Mouse (Mus musculus) forebrain, embryonic 12.5 days (tissue): ENCODE data around the gene Rin2. TPM values are rescaled to one million over a fixed set of nuclear protein-coding genes. Genes with fewer than 3 reads are reported as not detected.

Source experiments
- ATAC-seq: fragments of 200-750 bp; cut with Nextera tagmentation; 2 replicates; pipeline ENCODE4 v1.8.0; 2017; ENCODE audit warnings: moderate TSS enrichment; ENCODE audit not compliant: low FRiP score
- H3K27ac ChIP-seq: fragments of 300-500 bp; sonication (generic); 2 replicates; pipeline ENCODE4 v1.5.1; 2016; ENCODE audit warnings: mild to moderate bottlenecking
- H3K27me3 ChIP-seq: fragments of 300-500 bp; sonication (generic); 2 replicates; pipeline ENCODE4 v1.6.1; 2016; ENCODE audit warnings: mild to moderate bottlenecking
- H3K36me3 ChIP-seq: fragments of 300-500 bp; sonication (generic); replicated peaks from 2 replicates; pipeline ENCODE4 v1.6.1; 2016; ENCODE audit warnings: mild to moderate bottlenecking
- H3K4me1 ChIP-seq: fragments of 300-500 bp; sonication (generic); 2 replicates; pipeline ENCODE4 v1.6.1; 2016
- H3K4me2 ChIP-seq: fragments of 300-500 bp; sonication (generic); 2 replicates; pipeline ENCODE4 v1.6.1; 2016; ENCODE audit warnings: mild to moderate bottlenecking, moderate library complexity
- H3K4me3 ChIP-seq: fragments of 300-500 bp; sonication (generic); replicated peaks from 2 replicates; pipeline ENCODE4 v1.5.1; 2016; ENCODE audit warnings: mild to moderate bottlenecking
- H3K9ac ChIP-seq: fragments of 300-500 bp; sonication (generic); 2 replicates; pipeline ENCODE4 v1.6.1; 2016; ENCODE audit warnings: mild to moderate bottlenecking
- H3K9me3 ChIP-seq: fragments of 300-500 bp; sonication (generic); 2 replicates; pipeline ENCODE4 v1.6.1; 2016
- WGBS: fragments of 180-500 bp; shearing (Covaris S2); methylation state at CpG from one replicate; pipeline ENCODE4 v1.1.7; 2016; 5-methylcytosine and 5-hydroxymethylcytosine counted together
- polyA plus RNA-seq: library from polyadenylated mRNA; unstranded; fragments of >200 nt; fragmentation: Nextera tagmentation; extraction: Ambion mirVana; gene quantifications from 2 replicates; pipeline ENCODE4 v1.2.1, GENCODE M21; 2016

Gene Rin2
- polyA plus RNA-seq, 1 experiment from 2014 or later = 14.0 TPM

DNA sequence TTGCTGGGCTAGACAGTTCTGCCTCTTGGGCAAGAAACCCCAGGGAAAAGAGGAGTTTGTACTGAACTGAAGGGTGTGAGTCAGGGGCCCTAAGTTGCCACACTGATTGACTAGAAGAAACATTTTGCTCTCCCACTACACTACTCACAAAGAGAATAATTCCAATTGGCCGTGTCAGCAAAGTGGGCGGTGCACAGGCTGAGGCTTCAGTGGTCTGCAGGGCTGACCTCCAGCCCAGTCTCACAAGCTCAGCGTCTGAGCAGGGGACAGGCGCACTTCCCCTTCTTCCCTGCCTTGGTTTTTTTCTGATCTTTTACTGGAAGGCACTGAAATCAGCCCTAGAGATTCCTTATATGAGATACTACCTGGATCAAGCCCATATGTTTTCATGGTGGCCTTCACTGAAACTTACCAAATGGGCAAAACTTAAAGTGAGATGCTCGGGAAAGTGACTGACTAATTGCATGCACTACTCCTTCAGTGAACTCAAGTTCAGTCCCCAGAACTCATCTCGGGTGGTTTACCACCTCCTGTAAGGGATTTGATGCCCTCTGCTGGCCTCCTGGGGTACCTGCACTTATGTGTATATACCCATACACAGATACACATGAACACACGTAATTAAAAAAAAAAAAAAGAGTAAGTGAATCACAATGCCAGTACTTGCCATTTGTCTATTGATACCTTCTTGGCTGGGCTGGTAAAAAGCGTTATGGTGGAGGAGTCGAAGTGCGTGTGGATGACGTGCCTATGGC is 191.9 kb downstream of the Rin2 start:
- 90% methylated on average over 11 of the region's 11 CpGs for WGBS
- H3K4me3 ChIP-seq = no peak overlapping the region

DNA sequence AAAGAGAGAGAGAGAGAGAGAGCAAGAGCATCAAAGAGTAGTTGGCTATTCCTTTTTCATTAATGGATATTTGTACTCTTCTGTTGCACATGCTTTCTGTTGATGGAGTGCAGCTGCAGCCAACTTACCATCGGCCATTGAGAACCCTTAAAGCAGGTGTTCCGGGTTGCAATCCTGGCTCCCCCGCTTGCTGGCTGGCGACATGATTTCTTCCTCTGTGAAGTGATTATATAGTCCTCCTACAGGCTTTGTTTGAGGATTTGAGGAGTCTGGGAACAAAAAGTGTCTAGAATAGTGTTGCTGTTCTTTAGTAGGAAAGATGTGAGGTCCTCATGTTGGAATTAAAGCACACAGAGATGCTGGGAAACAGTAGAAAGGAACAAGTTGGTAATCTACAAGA is 196.3 kb downstream of the Rin2 start:
- no peak for ATAC-seq
- Histone ChIP-seq H3K27ac (no peak overlapping the region), H3K36me3 (no peaks in the 10 kb centered on the region), H3K4me3 (no peak overlapping the region), H3K9ac (no peak overlapping the region), H3K27me3 (no peaks in the 10 kb centered on the region), H3K9me3 (no peaks in the 10 kb centered on the region), H3K4me2 (no peak overlapping the region), H3K4me1 (no peaks in the 10 kb centered on the region)
- WGBS = 87% methylated on average over 4 of the region's 4 CpGs

More for the DNA sequence above, 191.9 kb downstream of the Rin2 start:
- Histone ChIP-seq H3K27ac (no peak overlapping the region), H3K4me1 (peaks cover 8% of the 10 kb centered on the region), H3K4me2 (no peak overlapping the region), H3K9ac (no peak overlapping the region), H3K9me3 (no peaks in the 10 kb centered on the region), H3K36me3 (no peaks in the 10 kb centered on the region), H3K27me3 (no peaks in the 10 kb centered on the region)
- ATAC-seq = no peak

DNA sequence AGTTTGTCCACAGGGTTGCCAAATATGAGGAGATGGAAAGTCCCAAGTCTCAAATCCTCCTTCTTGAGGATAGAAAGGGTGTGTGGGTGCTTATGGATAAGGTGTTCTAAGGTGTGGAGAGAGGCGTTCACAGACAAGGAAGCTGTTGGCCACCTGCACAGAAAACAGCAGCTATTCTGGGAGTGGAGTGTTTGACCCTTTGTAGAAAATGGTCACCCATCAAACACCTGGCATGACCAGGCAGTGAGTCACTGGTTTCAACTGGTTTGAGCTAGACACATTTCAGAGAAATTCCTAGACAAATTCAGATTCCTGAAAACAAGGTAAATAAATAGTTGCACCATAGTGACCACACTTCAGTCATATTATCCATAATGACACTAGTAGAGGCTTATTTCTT is 197.1 kb downstream of the Rin2 start:
- H3K27me3 ChIP-seq = no peaks in the 10 kb centered on the region
- 88% methylated on average over 1 of the region's 1 CpGs for WGBS

DNA sequence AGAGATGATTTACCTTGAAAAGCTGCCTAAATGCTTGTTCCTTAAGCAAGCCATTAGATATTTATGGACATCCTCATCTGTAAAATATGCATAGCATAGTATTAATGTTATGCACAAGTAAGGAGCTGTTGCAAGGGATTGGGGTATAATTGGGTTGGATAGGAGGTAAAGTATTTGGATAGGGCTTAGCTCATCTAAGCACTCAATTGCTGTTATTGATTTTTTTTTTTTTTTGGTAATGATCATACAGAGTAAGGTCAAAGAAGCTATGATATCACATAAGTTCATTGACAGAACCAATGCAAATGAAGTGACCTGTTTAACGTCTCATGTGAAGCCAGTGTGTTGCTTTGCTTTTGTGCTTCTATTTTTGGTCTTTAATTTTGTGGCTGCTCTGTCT is 198.9 kb downstream of the Rin2 start:
- Histone ChIP-seq H3K36me3 (0 out of 2 replicates have a peak, but pooled peaks cover under 1% of the 10 kb centered on the region), H3K4me2 (no peak overlapping the region), H3K27me3 (no peaks in the 10 kb centered on the region), H3K9ac (no peak overlapping the region), H3K9me3 (no peaks in the 10 kb centered on the region), H3K27ac (no peak overlapping the region), H3K4me3 (no peak overlapping the region), H3K4me1 (no peaks in the 10 kb centered on the region)
- ATAC-seq = no peak
- 76% methylated on average over 1 of the region's 1 CpGs for WGBS

More for the DNA sequence above, 197.1 kb downstream of the Rin2 start:
- no peak for ATAC-seq
- Histone ChIP-seq H3K9ac (no peak overlapping the region), H3K36me3 (no peaks in the 10 kb centered on the region), H3K4me3 (no peak overlapping the region), H3K4me2 (no peak overlapping the region), H3K9me3 (no peaks in the 10 kb centered on the region), H3K27ac (no peak overlapping the region), H3K4me1 (no peaks in the 10 kb centered on the region)

DNA sequence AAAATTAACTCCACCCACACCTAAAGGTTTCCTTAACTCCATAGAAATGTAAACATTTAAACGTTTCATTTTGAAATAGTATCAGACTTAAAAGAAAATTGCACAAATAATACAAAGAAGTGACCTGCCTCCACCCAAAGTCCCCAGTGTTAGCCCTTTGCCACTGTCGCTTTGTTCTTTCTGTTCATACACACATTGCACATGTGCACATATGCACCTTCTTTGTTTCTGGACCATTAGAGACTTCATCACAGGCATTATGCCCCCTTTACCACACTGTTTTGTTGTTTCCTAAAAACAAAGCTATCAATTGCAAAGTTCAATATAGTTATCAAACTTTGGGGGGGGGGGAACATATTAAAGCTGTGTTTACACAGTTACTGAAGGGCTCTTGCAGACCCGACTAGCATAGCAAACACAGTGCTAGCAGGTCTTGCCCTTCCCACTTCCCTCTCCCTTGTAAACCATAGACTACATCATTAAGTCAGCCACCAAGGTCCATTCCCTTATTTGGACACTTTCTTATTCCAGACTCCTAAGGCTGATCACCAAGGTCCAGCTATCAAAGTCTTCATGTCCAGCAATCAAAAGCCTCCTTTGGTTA is 200.0 kb downstream of the Rin2 start:
- H3K4me3 ChIP-seq = no peak overlapping the region
- H3K27ac ChIP-seq = no peak overlapping the region
- H3K9ac ChIP-seq = no peak overlapping the region
- no peaks in the 10 kb centered on the region for H3K4me1 ChIP-seq
- no peaks in the 10 kb centered on the region for H3K9me3 ChIP-seq
- H3K36me3 ChIP-seq = 0 out of 2 replicates have a peak, but pooled peaks cover 6% of the 10 kb centered on the region
- no peaks in the 10 kb centered on the region for H3K27me3 ChIP-seq
- H3K4me2 ChIP-seq = no peak overlapping the region
- no peak for ATAC-seq
- 80% methylated on average over 3 of the region's 3 CpGs for WGBS

DNA sequence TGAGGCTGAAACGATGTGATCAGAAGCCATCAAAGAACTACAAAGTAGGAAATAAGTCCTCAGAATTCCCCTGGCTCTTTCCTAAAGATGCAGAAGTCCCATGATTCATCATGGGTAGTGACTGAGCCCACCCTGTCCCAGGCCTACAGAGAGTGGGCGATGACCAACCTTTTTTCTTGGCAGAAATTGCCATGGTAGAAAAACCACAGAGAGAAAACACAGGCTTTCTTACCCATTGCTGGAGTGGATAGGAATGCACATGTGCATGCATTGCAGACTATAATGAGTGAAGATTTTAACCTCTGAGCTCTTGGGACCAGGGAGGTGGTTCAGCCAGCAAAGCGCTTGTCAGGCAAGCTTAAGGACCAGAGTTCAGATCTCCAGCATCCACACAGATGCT is 202.2 kb downstream of the Rin2 start:
- Histone ChIP-seq H3K36me3 (0 out of 2 replicates have a peak, but pooled peaks cover 6% of the 10 kb centered on the region), H3K9me3 (no peaks in the 10 kb centered on the region), H3K9ac (no peak overlapping the region), H3K4me2 (no peak overlapping the region), H3K4me1 (no peaks in the 10 kb centered on the region), H3K27me3 (no peaks in the 10 kb centered on the region), H3K27ac (no peak overlapping the region), H3K4me3 (no peak overlapping the region)
- ATAC-seq = no peak
- WGBS = 92% methylated on average over 3 of the region's 3 CpGs

DNA sequence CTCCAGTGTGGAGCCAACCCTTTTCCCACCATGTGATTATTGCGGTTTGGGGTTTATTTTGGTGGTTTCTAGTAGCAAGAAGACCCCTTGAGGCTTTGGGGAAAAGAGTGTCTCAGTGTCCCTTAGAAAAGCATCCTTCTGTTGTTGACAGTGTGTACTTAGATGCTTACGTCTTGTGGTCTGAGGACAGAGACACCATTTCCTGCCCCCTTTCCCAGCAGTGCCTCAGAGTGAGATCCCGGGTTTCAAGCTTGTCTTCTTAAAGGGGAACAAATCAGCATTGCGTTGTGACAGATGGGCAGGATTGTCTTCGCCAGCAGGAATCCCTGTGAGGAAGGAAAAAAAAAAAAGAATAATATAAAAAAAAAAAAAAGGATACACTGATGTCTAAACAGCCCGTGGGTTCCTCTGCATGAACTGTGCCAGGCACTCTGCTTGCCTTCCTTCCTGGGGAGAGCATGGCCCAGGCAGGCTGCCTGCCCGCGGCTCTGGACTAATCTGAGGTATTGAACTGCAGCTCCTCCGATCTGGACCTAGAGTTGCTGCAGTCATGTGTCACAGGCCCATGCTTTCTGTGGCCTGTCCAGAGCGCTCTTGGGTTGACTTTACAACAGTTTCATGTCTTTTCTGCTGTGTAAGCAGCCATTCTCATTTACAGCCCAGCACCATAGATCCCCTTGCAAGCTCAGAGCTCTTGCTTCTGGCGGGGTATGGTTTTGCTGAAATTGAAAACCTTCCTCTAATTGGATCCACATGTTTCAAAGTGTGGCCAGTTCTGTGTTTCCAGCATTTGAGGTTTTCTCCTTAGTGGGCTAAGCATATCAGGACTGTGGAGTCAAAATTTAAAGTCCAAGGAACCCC is 206.1 kb downstream of the Rin2 start:
- 0 out of 2 replicates have a peak, but pooled peaks cover 6% of the 10 kb centered on the region for H3K36me3 ChIP-seq
- H3K4me3 ChIP-seq = no peak overlapping the region
- no peak overlapping the region for H3K9ac ChIP-seq
- H3K27me3 ChIP-seq = no peaks in the 10 kb centered on the region
- H3K4me2 ChIP-seq = no peak overlapping the region
- no peaks in the 10 kb centered on the region for H3K9me3 ChIP-seq
- no peak overlapping the region for H3K27ac ChIP-seq
- WGBS = 71% methylated on average over 11 of the region's 11 CpGs
- no peak for ATAC-seq
- peaks cover 5% of the 10 kb centered on the region; the same call in 1 of the 2 replicates for H3K4me1 ChIP-seq

DNA sequence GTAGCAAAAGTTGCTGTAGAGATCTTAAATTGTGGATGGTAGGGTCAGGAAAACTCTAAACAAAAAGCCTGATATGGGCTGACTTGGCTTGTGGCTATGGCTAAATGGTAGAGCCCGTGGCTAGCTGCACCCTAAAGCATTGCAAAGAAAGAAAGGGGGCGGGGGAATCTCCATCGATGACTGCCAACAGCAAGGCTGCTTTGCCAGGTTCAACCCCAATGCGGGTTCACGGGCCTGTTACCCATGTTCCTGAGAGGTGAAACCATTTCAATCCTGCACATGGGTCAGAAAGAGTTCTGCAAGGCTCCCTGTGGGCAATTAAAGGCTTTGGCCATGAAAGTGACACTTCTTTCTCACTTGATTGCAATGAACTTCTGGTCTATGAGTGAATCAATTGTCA is 206.9 kb downstream of the Rin2 start:
- Histone ChIP-seq H3K27ac (no peak overlapping the region), H3K9me3 (no peaks in the 10 kb centered on the region), H3K36me3 (0 out of 2 replicates have a peak, but pooled peaks cover 6% of the 10 kb centered on the region), H3K4me1 (peaks cover 5% of the 10 kb centered on the region; the same call in 1 of the 2 replicates), H3K4me3 (no peak overlapping the region), H3K9ac (no peak overlapping the region), H3K27me3 (no peaks in the 10 kb centered on the region), H3K4me2 (no peak overlapping the region)
- 84% methylated on average over 5 of the region's 5 CpGs for WGBS
- ATAC-seq = no peak

DNA sequence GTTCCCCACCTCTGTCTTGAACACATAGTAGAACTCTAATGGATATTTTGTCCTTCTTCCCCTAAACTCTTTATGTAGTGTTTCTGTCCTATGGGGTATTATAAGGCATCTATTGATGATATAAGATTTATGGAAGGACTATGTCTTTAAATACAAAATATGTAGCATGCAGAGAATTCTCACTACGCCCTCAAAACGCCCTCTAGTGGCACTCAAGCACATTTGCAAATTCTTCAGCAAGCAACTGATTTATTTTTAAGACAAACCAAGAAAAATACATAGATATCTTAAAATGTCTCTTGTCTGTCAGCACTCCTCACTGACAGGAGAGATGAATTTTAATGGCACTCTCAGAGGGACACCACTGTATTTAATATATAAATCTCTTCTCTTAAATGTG is 207.4 kb downstream of the Rin2 start:
- H3K27ac ChIP-seq = no peak overlapping the region
- no peaks in the 10 kb centered on the region for H3K27me3 ChIP-seq
- ATAC-seq = no peak
- peaks cover 5% of the 10 kb centered on the region; the same call in 1 of the 2 replicates for H3K4me1 ChIP-seq
- H3K36me3 ChIP-seq = 0 out of 2 replicates have a peak, but pooled peaks cover 6% of the 10 kb centered on the region
- no peak overlapping the region for H3K4me2 ChIP-seq
- H3K4me3 ChIP-seq = no peak overlapping the region
- no peak overlapping the region for H3K9ac ChIP-seq
- no peaks in the 10 kb centered on the region for H3K9me3 ChIP-seq
- 26% methylated on average over 2 of the region's 2 CpGs for WGBS

DNA sequence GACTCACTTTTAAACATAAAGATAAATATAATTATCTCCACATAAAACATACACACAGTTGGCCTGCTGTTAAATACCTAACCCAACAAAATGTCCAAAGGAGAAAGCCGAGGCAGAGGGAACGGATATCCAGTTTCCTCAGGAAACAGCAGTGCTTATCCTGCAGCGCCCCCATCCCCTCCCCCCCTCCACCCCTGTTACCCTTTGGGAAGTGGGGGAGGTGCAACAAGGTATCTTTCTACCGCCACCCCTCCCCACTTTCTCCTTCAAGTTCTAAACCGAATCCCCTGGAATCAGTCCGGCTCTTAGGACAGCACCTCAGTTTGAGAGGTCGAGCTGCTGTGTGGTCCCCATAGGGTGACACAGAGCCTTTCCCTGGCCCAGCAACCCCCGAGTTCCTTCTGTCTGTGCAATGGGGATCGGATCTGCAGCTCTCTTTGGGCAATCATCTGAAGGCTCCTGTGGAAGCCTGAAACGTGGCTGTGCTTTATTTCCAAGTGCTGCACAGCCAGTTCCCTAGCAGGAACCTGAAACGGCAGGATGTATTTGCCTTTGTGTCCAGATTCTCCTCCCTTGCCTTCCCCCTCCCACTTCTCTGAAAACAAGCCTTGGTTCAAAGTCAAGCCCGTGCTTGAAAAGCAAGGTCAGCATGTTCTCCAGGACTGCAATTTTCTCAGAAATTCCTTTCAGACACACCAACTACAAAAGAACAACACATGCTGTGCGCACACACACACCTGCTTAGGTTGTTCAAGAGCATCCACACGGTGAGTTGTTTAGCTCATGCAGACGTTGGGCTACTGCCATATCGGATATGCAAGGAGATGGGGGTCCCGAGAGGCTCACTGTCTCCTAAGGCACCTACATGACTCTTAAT is 209.3 kb downstream of the Rin2 start:
- no peak for ATAC-seq
- Histone ChIP-seq H3K27ac (peak overlapping the region; percentile 48), H3K9me3 (no peaks in the 10 kb centered on the region), H3K36me3 (0 out of 2 replicates have a peak, but pooled peaks cover 2% of the 10 kb centered on the region), H3K27me3 (no peaks in the 10 kb centered on the region), H3K9ac (no peak overlapping the region), H3K4me1 (peaks cover 8% of the 10 kb centered on the region; the same call in 1 of the 2 replicates), H3K4me3 (no peak overlapping the region), H3K4me2 (no peak overlapping the region)
- 43% methylated on average over 17 of the region's 17 CpGs for whole genome bisulfite sequencing

DNA sequence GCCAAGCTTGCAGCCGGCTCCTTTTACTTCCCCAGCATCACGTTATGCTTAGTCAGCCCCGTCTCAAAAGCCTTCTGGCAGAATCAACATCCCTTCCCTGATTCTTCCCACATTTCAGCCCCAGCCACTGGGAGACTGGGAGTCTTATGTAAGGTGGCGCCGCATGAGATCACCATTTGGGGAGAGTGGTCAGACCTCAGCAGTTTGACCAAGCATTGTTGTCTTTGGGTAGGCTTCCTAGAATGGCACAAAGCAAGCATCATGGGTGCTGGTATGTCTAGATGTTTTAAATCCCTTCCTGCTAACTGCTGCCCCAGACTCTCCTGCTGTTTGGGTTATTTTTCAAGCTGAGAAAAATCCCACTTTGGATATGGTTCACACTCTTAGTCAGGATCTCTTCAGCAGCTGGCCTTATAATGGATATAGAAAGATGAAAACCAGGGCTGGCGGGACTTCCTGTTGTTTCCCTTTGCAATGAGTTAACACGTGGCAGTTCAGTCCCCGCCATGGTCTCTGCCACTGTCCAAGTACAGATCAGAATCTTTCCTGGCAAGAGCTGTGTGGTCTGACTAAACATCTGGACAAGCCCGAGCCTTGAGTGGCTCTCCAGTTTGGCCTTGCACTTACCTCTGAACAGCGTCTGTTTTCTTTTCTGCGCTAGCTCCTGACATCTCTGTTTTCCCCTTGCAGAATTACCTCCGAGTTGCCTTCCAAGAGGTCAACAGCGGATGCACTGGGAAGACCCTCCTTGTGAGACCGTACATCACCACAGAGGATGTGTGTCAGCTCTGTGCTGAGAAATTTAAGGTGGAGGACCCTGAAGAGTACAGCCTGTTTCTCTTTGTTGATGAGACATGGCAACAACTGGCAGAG is 210.1 kb downstream of the Rin2 start:
- Histone ChIP-seq H3K36me3 (no peaks in the 10 kb centered on the region), H3K4me3 (no peak overlapping the region), H3K27me3 (no peaks in the 10 kb centered on the region), H3K9me3 (no peaks in the 10 kb centered on the region), H3K4me2 (no peak overlapping the region), H3K27ac (peak overlapping the region; percentile 48; the same call in 1 of the 2 replicates), H3K4me1 (peaks cover 8% of the 10 kb centered on the region; the same call in 1 of the 2 replicates), H3K9ac (no peak overlapping the region)
- 75% methylated on average over 14 of the region's 14 CpGs for WGBS
- no peak for ATAC-seq
